Mouse (Mus musculus) lung, postnatal 0 days (tissue): ENCODE results near the gene Pan3.
A peak's percentile ranks its signal among the peaks of the same experiment; 100 is the strongest.

ENCODE experiments used
- CTCF ChIP-seq: IDR thresholded peaks from 2 replicates; pipeline ENCODE4 v1.5.1; 2016; ENCODE audit warnings: antibody characterized with exemption, mild to moderate bottlenecking
- EP300 ChIP-seq: IDR thresholded peaks from 2 replicates; pipeline ENCODE4 v1.6.1; 2016; ENCODE audit warnings: antibody characterized with exemption, mild to moderate bottlenecking, control low read depth

DNA sequence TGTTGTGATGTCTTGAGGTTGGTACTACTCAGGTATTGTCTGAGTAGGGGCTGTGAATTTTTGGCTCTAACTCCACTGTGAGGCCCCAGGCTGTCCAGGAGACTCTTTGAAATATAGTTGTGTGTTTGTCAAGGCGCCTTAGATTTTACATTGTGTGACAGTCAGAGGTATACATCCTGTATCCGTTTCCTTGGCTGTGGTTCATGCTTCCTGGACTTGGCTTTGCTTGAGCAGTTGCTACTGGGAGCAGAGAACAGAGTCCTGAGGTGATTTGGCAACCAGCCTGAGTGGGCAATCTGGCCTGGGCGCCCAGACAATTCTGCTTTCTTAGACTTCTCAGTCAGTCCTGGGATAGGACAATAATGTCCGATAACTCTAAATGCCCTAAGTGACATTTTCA is 5.3 kb downstream of the Pan3 start:
- TF ChIP-seq CTCF (no peak), EP300 (peak; percentile 84)
